Mouse (Mus musculus): ENCODE data around the gene Gm49366. TPM values are rescaled to one million over a fixed set of nuclear protein-coding genes. Genes with fewer than 3 reads are reported as not detected.

The Gm49366 gene
- polyA plus RNA-seq, 1 experiment, result not detected

DNA sequence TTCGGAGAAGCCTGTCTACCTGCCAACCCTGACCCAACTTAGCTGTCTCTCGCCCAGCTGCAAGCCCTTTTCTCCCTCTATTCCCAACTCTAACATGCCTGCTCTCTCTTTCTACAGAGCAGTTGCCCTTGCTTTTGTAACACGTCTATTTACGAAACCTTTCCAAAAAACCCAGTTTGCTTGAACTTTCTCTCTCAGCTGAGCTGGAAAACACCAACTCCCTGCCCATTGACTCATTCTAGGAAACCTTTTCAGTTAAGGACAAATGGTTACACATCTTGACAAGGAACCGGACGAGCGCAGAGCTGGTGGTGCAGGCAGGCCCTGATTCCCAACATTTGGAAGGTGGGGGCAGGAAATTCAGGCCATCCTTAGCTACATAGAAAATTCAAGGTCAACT is 13.9 kb downstream of the Gm49366 start:
- 76% methylated on average over 7 of the region's 7 CpGs for WGBS
- Histone ChIP-seq H3K27ac (ENCODE audit: insufficient read depth, low read depth, low read length) (no peak overlapping the region), H3K4me3 (ENCODE audit: insufficient read depth, low read depth, low read length) (no peak overlapping the region)

DNA sequence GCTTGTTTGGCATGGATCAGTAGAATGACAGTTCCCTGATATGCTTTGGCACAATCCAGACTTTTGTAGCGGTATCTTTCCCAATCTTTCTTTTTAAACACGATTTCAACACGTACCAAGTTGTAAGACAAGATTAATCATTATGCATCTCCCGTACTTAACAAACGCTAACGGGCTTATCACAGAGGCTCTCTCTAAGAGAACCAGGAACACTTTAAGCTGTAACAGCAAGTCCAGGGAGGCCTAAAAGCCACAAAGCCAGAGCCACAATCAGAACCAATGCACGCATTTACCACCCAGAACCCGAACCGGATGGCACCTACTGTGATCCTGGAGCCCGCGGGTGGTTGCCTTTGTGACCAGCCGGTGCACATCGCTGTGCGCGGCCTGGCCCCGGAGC is 14.4 kb downstream of the Gm49366 start:
- TF ChIP-seq POLR2A (IDR thresholded peaks at IDR 0.05; ENCODE audit: insufficient read depth, low read depth, low read length), result no peak
- no peak for TF ChIP-seq CTCF (IDR thresholded peaks at IDR 0.05; ENCODE audit: insufficient read depth, low read depth, low read length)

More for the DNA sequence above, 13.9 kb downstream of the Gm49366 start:
- H3K4me1 ChIP-seq (ENCODE audit: control insufficient read depth, insufficient read depth, low read length), result peaks cover 6% of the 10 kb centered on the region; the same call in 1 of the 2 replicates
- no peak for TF ChIP-seq CTCF (IDR thresholded peaks at IDR 0.05; ENCODE audit: insufficient read depth, low read depth, low read length)
- no peak for TF ChIP-seq POLR2A (IDR thresholded peaks at IDR 0.05; ENCODE audit: insufficient read depth, low read depth, low read length)

DNA sequence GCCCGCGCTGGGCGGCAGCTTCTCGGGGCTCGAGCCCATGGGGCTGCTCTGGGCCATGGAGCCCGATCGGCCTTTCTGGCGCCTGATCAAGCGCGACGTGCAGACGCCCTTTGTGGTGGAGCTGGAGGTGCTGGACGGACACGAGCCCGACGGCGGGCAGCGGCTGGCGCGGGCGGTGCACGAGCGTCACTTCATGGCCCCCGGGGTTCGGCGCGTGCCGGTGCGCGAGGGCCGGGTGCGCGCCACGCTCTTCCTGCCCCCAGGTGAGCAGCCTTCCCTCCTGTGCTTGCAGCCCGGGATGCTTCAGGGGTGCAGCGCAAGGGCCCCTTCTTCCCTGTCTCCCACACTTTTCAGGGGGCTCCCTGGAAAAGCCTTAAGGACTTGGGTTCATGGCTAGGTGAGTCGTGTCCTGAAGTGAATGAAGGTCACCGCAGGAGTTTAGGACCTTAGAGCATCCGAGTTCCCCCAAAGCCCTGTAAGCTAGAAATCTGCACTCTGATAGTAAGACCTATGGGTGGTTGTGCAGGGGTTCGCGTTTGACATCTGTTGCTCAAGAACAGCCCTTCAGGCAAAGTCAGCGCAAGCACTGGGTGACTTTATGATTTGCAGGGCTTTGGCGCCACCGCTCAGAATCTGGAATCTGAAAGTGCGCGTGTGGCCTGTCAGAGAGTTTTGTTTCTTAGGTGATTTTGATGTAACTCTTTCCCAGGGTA is 15.1 kb downstream of the Gm49366 start:
- TF ChIP-seq POLR2A (IDR thresholded peaks at IDR 0.05; ENCODE audit: insufficient read depth, low read depth, low read length) (no peak), CTCF (IDR thresholded peaks at IDR 0.05; ENCODE audit: insufficient read depth, low read depth, low read length) (no peak)
- H3K4me3 ChIP-seq (ENCODE audit: insufficient read depth, low read depth, low read length), result peak overlapping the region; percentile 50
- H3K4me1 ChIP-seq (ENCODE audit: control insufficient read depth, insufficient read depth, low read length), result peaks cover 6% of the 10 kb centered on the region; the same call in 1 of the 2 replicates
- WGBS, result 5% methylated on average over 41 of the region's 46 CpGs
- no peak overlapping the region for H3K27ac ChIP-seq (ENCODE audit: insufficient read depth, low read depth, low read length)

More for the DNA sequence above, 14.4 kb downstream of the Gm49366 start:
- Histone ChIP-seq H3K27ac (ENCODE audit: insufficient read depth, low read depth, low read length) (no peak overlapping the region), H3K4me1 (ENCODE audit: control insufficient read depth, insufficient read depth, low read length) (peaks cover 6% of the 10 kb centered on the region; the same call in 1 of the 2 replicates), H3K4me3 (ENCODE audit: insufficient read depth, low read depth, low read length) (peak overlapping the region; percentile 50)
- WGBS, result 11% methylated on average over 16 of the region's 16 CpGs

DNA sequence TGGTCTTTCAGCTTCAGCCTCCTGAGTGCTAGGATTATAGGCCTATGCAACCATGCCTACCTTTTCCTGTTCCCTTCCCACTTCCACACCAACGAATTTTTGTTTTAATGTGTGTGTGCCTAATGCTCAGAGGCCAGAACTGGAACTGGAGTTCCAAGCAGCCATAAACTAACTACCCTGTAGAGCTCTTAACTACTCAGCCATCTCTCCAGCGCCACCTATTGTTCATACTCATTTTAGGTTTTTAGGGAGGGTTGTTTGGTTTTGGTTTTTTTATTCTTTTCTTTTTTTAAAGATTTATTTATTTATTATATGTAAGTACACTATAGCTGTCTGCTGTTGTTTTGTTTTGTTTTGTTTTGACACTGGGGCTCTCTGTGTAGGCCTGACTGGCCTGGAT is 22.2 kb downstream of the Gm49366 start:
- WGBS, result 25% methylated on average over 2 of the region's 2 CpGs
- Histone ChIP-seq H3K4me3 (ENCODE audit: insufficient read depth, low read depth, low read length) (no peak overlapping the region), H3K4me1 (ENCODE audit: control insufficient read depth, insufficient read depth, low read length) (no peaks in the 10 kb centered on the region), H3K27ac (ENCODE audit: insufficient read depth, low read depth, low read length) (no peak overlapping the region)
- TF ChIP-seq POLR2A (IDR thresholded peaks at IDR 0.05; ENCODE audit: insufficient read depth, low read depth, low read length) (no peak), CTCF (IDR thresholded peaks at IDR 0.05; ENCODE audit: insufficient read depth, low read depth, low read length) (no peak)

DNA sequence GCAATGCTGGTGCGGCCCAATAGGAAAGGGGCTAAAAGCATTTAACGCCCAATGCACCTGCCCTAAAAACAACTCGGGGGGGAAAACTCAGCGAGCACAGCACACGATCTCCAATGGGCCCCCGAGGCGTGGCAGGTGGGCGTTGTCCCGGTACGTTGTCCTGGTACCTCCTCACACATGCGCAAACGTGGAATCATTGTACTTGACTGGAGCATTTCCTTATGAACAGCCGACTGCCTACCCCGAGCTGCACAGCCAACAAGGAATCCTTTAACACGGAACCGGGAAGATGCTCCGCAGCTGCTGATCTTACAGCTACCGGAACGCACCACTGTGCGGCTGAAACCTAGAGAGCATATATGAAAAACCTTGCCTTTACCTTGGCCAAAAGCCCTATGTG is 23.6 kb downstream of the Gm49366 start:
- 96% methylated on average over 20 of the region's 20 CpGs for WGBS
- Histone ChIP-seq H3K4me1 (ENCODE audit: control insufficient read depth, insufficient read depth, low read length) (no peaks in the 10 kb centered on the region), H3K27ac (ENCODE audit: insufficient read depth, low read depth, low read length) (no peak overlapping the region), H3K4me3 (ENCODE audit: insufficient read depth, low read depth, low read length) (no peak overlapping the region)
- TF ChIP-seq CTCF (IDR thresholded peaks at IDR 0.05; ENCODE audit: insufficient read depth, low read depth, low read length), result no peak
- no peak for TF ChIP-seq POLR2A (IDR thresholded peaks at IDR 0.05; ENCODE audit: insufficient read depth, low read depth, low read length)

DNA sequence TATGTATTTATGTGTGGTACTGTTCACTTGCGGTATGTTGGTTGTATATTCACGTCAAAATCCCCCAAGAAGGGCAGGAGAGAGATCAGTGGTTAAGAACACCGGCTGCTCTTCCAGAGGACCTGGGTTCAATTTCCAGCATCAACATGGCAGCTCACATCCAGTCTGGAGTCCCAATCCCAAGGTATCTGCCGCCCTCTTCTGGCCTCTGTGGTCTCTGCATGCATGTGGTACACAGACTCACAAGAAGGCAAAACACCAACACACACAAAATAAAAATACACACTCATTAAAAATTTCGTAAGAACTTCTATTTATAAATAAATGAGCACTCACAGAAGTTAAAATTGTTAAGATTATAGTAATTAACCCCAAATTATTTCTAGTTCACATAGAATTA is 24.5 kb downstream of the Gm49366 start:
- TF ChIP-seq POLR2A (IDR thresholded peaks at IDR 0.05; ENCODE audit: insufficient read depth, low read depth, low read length) (no peak), CTCF (IDR thresholded peaks at IDR 0.05; ENCODE audit: insufficient read depth, low read depth, low read length) (0 out of 2 replicates have a peak, but pooled peaks have one; percentile 13)
- Histone ChIP-seq H3K4me3 (ENCODE audit: insufficient read depth, low read depth, low read length) (no peak overlapping the region), H3K4me1 (ENCODE audit: control insufficient read depth, insufficient read depth, low read length) (no peaks in the 10 kb centered on the region), H3K27ac (ENCODE audit: insufficient read depth, low read depth, low read length) (no peak overlapping the region)
- WGBS, result 70% methylated on average over 5 of the region's 5 CpGs

DNA sequence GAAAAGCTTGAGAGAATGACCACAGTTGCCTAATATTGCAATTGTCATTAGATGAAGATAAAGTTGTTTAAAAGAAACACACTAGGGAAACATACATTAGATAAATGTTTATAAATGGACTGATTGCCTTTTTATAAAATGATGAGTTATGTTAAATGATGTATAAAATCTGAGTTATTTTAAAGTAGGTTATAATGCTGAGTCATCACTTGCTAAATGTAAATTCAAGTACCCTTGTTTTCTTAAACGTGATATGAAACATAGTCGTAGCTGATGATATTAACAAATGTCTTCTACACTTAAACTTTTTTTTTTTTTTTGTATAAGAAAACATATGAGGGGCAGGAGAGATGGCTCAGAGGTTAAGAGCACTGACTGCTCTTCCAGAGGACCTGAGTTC is 25.1 kb downstream of the Gm49366 start:
- Histone ChIP-seq H3K4me3 (ENCODE audit: insufficient read depth, low read depth, low read length) (no peak overlapping the region), H3K4me1 (ENCODE audit: control insufficient read depth, insufficient read depth, low read length) (no peaks in the 10 kb centered on the region), H3K27ac (ENCODE audit: insufficient read depth, low read depth, low read length) (no peak overlapping the region)
- 84% methylated on average over 2 of the region's 2 CpGs for WGBS
- TF ChIP-seq CTCF (IDR thresholded peaks at IDR 0.05; ENCODE audit: insufficient read depth, low read depth, low read length), result no peak
- TF ChIP-seq POLR2A (IDR thresholded peaks at IDR 0.05; ENCODE audit: insufficient read depth, low read depth, low read length), result no peak

DNA sequence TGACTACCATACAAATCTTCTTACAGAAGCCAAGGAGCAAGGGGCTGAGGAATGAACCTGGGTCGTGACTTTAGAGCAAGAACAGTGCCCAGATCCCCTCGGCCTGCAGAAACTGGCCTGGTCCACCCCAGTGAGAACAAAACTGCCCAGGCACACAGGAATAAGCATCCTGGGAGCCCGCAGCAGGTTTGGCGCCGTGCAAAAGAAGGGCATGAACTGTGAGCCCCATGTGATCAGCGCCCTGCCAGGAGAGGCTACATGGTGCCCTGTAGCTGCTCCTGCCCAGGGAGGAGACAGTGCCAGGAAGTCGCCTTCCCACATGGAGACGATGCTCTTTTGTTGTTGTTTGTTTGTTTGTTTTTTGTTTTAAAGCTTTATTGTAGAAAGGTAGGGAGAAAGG is 25.9 kb downstream of the Gm49366 start:
- TF ChIP-seq CTCF (IDR thresholded peaks at IDR 0.05; ENCODE audit: insufficient read depth, low read depth, low read length) (no peak), POLR2A (IDR thresholded peaks at IDR 0.05; ENCODE audit: insufficient read depth, low read depth, low read length) (no peak)
- WGBS, result 75% methylated on average over 8 of the region's 8 CpGs
- no peak overlapping the region for H3K27ac ChIP-seq (ENCODE audit: insufficient read depth, low read depth, low read length)

DNA sequence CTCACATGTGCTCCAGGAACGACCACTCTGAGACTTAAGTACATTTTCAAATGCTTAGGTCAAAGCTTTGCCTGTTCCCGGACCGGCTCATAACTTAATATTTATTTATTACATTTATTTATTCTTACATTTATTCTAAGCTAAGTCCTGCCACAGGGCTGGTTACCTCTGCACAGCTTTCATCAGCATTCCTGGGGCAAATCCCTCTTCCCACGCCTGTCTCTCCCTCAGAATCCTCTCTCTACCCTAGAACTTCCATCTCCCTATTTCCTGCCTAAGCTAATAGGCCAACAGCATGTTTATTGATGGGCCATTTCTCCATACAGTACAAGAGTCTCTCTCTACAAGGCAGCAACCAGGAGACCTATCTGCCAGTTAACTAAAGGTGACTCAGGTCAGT is 29.0 kb downstream of the Gm49366 start:
- H3K4me3 ChIP-seq (ENCODE audit: insufficient read depth, low read depth, low read length), result no peak overlapping the region
- peaks cover 5% of the 10 kb centered on the region for H3K4me1 ChIP-seq (ENCODE audit: control insufficient read depth, insufficient read depth, low read length)
- no peak overlapping the region for H3K27ac ChIP-seq (ENCODE audit: insufficient read depth, low read depth, low read length)
- TF ChIP-seq CTCF (IDR thresholded peaks at IDR 0.05; ENCODE audit: insufficient read depth, low read depth, low read length), result no peak
- TF ChIP-seq POLR2A (IDR thresholded peaks at IDR 0.05; ENCODE audit: insufficient read depth, low read depth, low read length), result no peak
- 94% methylated on average over 4 of the region's 4 CpGs for WGBS

More for the DNA sequence above, 25.9 kb downstream of the Gm49366 start:
- Histone ChIP-seq H3K4me3 (ENCODE audit: insufficient read depth, low read depth, low read length) (no peak overlapping the region), H3K4me1 (ENCODE audit: control insufficient read depth, insufficient read depth, low read length) (0 out of 2 replicates have a peak, but pooled peaks cover under 1% of the 10 kb centered on the region)

All from olfactory bulb, adult 2 months (tissue).